Mouse (Mus musculus) spleen, adult 12 weeks (tissue): ENCODE data around the gene Abcc9.

Experiments used
- DNase-seq: peaks from one replicate; pipeline ENCODE4 v3.0.0; 2022; ENCODE audit warnings: low spot score

Gene Abcc9

GRCm38 (mm10) chr6:142614324-142614723, 87.8 kb downstream of the Abcc9 start:
- no peak for DNase-seq

- DNase-seq, result no peak
Measured at GRCm38 (mm10) chr6:142612366-142612765, 89.7 kb downstream of the Abcc9 start.

GRCm38 (mm10) chr6:142609401-142610373, 92.4 kb downstream of the Abcc9 start:
- no peak for DNase-seq

GRCm38 (mm10) chr6:142607080-142607479, 95.0 kb downstream of the Abcc9 start:
- no peak for DNase-seq

- DNase-seq, result no peak
Measured at GRCm38 (mm10) chr6:142602772-142603171, 99.3 kb downstream of the Abcc9 start.

GRCm38 (mm10) chr6:142578831-142579230, 123.3 kb downstream of the Abcc9 start:
- no peak for DNase-seq

GRCm38 (mm10) chr6:142577801-142578200, 124.3 kb downstream of the Abcc9 start:
- DNase-seq, result no peak

- DNase-seq, result no peak
Measured at GRCm38 (mm10) chr6:142572876-142573275, 129.2 kb downstream of the Abcc9 start.

GRCm38 (mm10) chr6:142571629-142572360, 130.3 kb downstream of the Abcc9 start:
- no peak for DNase-seq

- no peak for DNase-seq
Measured at GRCm38 (mm10) chr6:142571055-142571618, 131.0 kb downstream of the Abcc9 start, which contains the start of gene Kcnj8. Kcnj8 (minus strand) TSS chr6:142571614.

- DNase-seq, result no peak
Measured at GRCm38 (mm10) chr6:142570046-142570770, 131.9 kb downstream of the Abcc9 start.

GRCm38 (mm10) chr6:142568713-142569357, 133.3 kb downstream of the Abcc9 start:
- DNase-seq, result no peak

GRCm38 (mm10) chr6:142567452-142567851, 134.7 kb downstream of the Abcc9 start:
- no peak for DNase-seq

- DNase-seq, result no peak
Measured at GRCm38 (mm10) chr6:142564746-142565145, 137.4 kb downstream of the Abcc9 start.

- no peak for DNase-seq
Measured at GRCm38 (mm10) chr6:142561151-142561550, 141.0 kb downstream of the Abcc9 start.

- no peak for DNase-seq
Measured at GRCm38 (mm10) chr6:142558772-142559679, 143.1 kb downstream of the Abcc9 start.

GRCm38 (mm10) chr6:142558076-142558475, 144.0 kb downstream of the Abcc9 start:
- DNase-seq, result no peak

GRCm38 (mm10) chr6:142555988-142556387, 146.1 kb downstream of the Abcc9 start:
- DNase-seq, result no peak

- DNase-seq, result no peak
Measured at GRCm38 (mm10) chr6:142551482-142551881, 150.6 kb downstream of the Abcc9 start.

GRCm38 (mm10) chr6:142550871-142551270, 151.2 kb downstream of the Abcc9 start:
- no peak for DNase-seq
